Mouse (Mus musculus): ENCODE measurements around the gene Fam207a. TPM values are rescaled to one million over a fixed set of nuclear protein-coding genes. Genes with fewer than 3 reads are reported as not detected.

Gene Fam207a
- 10 to 100 TPM in 1 of 2 experiments, 1 to 10 TPM in 1; 7.9 to 10.0 TPM for total RNA-seq (2021)
- long read RNA-seq, experiment 1, transcript Fam207a-201 (6 exons, 2,394 nt), result major isoform, 10 of 16 reads
- long read RNA-seq, experiment 1, partial matches to known transcripts, result 0 of 16 reads
- long read RNA-seq, experiment 1, other reads (novel, unspliced or antisense), result 6 of 16 reads
- long read RNA-seq, experiment 2, transcript Fam207a-201 (6 exons, 2,394 nt), result major isoform, 10 of 17 reads
- long read RNA-seq, experiment 2, partial matches to known transcripts, result 1 of 17 reads
- long read RNA-seq, experiment 2, other reads (novel, unspliced or antisense), result 6 of 17 reads

DNA sequence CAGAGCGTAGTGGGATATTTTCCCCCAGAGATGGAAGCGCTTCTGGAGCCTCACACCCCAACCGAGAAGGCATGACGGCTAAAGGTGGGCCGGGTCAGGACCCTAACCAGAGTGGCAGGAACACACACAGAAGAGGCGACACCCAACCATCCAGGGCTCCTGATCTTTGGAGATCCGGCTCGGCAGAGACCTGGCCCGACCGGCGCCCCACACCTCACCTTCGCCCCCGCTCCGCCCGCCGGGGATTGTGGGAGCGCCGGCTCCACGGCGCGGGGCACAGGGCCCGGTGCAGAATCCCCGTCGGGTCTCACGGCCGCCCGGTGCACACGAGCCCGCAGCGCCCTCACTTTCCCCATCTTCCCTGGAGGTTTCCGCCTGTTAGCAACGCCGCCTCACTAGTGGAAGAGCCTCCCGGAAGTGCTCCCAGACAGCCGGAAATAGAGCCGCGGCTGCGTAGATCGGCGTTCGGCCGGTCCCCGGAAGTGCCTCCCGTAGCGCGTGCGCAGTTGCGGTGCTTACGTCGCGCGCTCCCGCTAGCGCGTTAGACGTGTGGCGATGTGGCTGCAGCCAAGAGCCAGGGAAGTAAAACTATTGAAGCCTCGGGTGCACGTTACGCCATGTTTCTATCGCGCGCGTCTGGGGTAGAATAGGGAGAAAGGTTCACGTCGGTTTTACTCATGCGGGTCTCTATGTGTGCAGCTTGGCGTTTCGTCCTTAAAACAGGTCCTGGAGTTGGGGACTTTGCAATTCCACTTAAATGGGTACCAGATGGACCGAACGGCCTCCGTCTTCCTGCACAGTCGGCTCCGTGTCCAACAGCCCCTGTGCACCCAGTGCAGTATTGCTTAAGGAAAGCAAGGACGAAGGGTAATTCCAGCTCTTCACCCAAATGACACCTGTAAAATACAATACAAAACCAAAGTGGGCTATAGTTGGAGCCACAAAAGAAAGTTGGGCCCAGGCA is at the start of gene Fam207a:
Fam207a (minus strand) TSS at position 401 of the 964 bp plus-strand sequence.
- intact Hi-C loops (cut with DNase I; ENCODE audit: low total_unique reads), result no loop called here
- DNase-seq, result peak; percentile 95

DNA sequence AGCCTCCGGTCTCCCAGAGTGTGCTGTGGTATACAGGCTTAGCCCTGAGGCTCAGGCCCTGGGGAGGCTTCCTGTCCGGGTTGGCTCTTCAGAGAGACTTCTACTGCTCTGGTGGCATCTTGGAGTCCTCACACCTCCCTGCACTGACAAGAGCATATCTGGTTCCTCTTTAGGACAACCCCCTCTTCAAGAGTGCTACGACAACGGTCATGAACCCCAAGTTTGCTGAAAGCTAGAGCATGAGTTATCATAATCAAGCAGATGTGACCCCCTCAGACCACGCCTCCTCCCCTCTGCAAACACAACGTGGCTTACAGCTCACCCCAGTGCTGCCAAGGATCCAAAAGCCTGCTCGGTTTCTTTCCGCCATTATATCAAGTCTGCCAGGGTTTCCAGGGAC is 49.4 kb upstream of the Fam207a start:
- DNase-seq, result no peak
- intact Hi-C loops (cut with DNase I; ENCODE audit: low total_unique reads), result no loop called here

DNA sequence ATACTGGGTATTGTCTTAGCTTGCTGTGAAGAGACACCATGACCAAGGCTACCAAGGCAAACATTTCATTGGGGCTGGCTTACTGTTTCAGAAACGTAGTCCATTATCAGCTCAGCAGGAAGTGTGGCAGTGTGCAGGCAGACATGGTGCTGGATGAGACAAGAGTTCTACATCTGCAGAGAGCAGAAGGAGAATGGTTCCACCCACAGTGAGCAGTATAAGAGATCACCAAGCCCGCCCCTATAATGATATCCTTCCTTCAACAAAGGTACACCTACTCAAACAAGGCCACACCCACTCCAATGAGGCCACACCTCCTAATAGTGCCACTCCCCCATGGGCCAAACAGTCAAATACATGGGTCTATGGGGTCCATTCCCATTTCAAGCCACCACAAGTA is 45.9 kb upstream of the Fam207a start:
- intact Hi-C loops (cut with DNase I; ENCODE audit: low total_unique reads), result no loop called here
- DNase-seq, result no peak

DNA sequence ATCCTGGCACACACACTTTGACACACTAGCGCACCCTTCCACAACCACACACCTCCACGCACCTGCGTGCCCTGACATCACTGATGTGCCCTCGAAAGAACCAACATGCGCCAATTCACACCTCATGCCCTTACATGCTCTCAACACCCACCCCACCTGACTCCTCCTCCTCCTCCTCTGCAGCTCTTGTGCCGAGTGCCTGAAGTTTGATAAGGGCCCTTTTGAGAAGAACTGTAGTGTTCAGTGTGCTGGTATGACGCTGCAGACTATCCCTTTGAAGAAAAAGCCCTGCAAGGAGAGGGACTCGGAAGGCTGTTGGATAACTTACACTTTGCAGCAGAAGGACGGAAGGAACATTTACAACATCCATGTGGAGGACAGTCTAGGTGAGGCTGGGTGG is 45.2 kb upstream of the Fam207a start:
- intact Hi-C loops (cut with DNase I; ENCODE audit: low total_unique reads), result no loop called here
- DNase-seq, result no peak

DNA sequence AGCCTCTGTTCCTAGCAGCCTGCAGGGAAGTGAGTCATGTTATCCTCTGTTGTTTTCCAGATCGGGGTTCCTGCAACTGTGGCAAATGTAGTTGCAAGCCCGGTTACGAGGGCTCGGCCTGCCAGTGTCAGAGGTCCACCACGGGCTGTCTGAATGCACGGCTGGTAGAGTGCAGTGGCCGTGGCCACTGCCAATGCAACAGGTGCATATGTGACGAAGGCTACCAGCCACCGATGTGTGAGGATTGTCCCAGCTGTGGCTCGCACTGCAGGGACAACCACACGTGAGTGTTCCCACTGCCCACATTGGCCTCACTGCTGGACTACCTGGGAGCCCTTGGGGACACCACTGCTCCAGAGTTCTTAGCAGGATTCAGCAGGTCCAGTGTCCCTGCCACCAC is 44.5 kb upstream of the Fam207a start:
- intact Hi-C loops (cut with DNase I; ENCODE audit: low total_unique reads), result no loop called here
- DNase-seq, result no peak

DNA sequence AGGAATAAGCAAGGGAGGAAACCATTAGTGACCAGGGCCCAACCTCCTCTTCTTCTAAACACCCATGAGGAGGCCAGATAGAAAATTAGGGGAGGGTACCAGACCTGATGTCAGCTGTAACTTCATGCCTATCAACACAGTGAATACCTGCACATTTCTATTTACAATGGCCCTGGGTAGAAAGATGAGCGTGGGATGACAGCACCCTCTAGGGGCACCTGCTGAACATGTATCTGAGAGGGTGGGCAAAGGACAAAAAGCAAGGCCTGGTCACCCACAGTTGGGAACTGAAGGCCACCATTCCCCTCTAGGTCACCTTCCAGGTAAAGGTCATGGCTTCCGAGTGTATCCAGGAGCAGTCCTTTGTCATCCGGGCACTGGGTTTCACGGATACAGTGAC is 42.1 kb upstream of the Fam207a start:
- DNase-seq, result no peak
- intact Hi-C loops (cut with DNase I; ENCODE audit: low total_unique reads), result loop anchor here (5.0 kb wide), 1 partner anchor 35 kb away; no protein-coding TSS in a partner anchor

DNA sequence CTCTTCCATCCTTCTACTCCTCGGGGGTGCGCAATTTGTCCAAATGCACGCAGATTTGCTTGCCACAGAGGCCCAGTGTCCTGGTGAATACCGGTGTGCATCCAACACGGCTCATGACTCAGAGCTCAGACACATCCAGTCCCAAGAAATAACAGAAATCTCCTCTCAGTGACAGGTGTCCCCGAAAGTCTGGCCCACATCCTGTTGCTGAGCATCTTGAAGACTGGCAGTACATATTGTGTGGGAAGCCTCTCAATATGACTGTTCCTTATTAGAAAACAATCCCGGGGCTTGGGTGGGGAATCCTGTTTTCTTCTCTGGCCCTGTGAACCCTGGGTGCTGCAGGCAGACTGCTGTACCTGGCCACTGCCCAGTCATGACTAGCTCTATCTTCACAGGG is 41.0 kb upstream of the Fam207a start:
- intact Hi-C loops (cut with DNase I; ENCODE audit: low total_unique reads), result loop anchor here (5.0 kb wide), 1 partner anchor 34 kb away; no protein-coding TSS in a partner anchor
- DNase-seq, result no peak

DNA sequence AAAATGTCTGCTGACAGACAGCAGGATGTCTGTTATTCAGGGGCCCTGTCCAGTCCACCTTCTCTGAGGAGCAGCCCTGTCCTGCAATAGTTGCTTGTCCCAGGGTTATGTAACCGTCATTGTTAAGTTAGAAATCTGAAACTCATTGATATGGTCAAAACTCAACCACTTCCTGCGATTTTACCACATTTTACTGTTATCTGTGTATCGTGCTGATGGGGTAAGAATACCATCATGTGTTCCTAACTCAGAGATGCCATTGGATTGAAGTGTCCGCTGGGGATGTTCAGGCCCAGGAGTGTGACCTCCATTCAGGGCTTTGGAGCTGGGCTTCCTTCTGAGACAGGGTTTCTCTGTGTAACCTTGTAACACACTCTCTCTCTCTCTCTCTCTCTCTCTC is 39.3 kb upstream of the Fam207a start:
- DNase-seq, result no peak
- intact Hi-C loops (cut with DNase I; ENCODE audit: low total_unique reads), result loop anchor here (5.0 kb wide), 1 partner anchor 33 kb away; no protein-coding TSS in a partner anchor

DNA sequence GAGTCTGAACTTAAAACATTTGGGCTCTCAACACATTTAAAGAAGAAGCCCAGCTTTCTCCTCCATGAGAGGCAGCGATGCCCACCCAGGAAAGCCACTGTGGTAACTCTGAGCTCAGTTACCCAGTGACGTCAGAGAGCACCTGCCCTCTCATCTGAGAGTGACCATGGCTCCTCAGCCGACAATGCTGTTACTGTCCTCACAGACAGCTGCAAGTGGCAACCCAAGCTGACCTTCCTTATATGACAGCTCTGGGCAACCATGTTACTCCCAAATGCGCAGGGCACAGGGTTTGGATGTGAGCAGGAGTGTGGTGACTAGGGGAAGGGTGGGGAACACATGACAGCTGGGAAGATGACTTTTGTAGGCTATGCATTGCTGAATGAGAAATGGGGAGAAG is 37.7 kb upstream of the Fam207a start:
- DNase-seq, result no peak
- intact Hi-C loops (cut with DNase I; ENCODE audit: low total_unique reads), result no loop called here

DNA sequence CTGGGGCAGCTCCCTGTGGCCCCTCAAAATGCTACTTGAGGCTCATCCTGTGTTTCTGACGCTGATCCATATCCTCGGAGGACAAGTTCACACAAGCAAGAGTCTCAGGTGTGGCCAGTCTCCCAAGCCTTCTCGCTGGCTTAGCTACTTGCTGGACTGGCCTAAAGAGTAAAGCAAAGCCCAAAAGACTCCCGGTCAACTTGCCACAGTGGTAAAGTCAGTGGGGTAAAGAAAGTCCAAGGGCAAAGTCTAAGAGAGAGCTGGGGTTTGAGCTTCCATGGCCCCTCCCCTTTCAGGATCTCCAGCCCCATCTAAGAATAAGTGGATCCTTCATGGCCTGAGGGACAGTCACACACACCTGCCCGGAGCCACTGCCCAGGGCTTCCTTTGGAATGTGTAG is 36.6 kb upstream of the Fam207a start:
- intact Hi-C loops (cut with DNase I; ENCODE audit: low total_unique reads), result no loop called here
- DNase-seq, result no peak

DNA sequence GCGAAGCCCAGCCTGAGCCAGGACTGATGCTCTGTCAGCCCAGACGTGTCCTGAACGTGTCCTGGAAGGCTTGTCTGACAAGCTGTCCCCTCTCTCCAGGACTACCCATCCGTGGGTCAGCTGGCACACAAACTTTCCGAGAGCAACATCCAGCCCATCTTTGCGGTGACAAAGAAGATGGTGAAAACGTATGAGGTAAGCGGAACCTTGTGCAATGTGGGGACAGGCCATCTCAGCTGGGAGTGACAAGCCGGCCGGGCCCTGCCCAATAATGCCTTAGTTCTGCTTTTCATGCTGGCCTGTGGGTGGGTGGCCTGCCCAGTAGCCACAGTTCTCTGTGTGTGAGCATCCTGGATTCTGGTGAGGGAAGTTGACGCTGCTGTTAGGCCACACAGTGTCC is 35.3 kb upstream of the Fam207a start:
- intact Hi-C loops (cut with DNase I; ENCODE audit: low total_unique reads), result no loop called here
- DNase-seq, result no peak

DNA sequence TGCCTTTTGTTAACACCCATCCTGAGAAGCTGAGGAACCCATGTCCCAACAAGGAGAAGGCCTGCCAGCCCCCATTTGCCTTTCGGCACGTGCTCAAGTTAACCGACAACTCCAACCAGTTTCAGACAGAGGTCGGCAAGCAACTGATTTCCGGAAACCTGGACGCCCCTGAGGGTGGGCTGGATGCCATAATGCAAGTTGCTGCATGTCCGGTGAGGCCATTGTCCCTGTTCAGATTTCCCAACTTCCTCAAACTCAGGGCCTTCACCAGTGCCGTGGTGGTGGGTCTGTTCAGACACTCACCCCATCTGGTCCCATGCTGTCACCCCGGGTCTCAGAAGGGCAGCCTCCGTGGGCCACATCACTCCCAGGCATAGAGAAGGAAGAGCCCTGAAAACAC is 33.0 kb upstream of the Fam207a start:
- intact Hi-C loops (cut with DNase I; ENCODE audit: low total_unique reads), result no loop called here
- DNase-seq, result no peak

DNA sequence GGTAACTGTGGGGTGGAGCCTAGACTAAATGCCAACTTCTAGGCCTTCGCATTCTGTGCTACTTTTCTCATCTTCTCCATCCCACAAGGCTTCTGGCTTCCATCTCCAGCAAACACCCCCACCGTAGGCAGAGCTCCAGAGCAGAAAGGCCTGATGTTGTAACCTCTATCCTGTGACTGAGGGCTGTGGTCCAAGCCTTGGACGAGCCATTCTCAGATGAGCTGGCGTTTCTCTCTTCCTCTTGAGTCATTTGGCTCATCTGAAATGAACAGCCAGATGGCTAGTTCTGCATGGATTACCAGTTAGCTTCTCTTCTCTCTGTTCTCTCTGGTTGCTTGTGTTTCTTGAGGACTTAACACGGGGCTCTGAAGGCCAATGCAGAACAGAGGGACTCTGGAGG is 29.3 kb upstream of the Fam207a start:
- peak; percentile 90 for DNase-seq
- intact Hi-C loops (cut with DNase I; ENCODE audit: low total_unique reads), result no loop called here

DNA sequence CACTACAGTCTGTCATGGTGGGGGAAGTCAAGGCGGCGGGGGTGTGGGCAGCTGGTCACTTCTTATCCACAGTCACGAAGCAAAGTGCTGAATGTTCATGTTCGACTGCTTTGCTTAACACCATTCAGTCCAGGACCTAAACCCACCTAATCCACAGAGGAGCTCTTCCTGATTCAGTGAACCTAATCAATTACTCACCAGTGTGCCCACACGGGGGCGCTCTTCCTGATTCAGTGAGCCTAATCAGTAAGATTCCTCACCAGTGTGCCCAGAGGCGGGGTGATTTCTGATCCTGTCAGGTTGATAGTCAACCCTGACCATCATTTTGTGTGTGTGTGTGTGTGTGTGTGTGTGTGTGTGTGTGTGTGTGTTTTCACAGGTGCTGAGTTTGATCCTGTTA is 27.6 kb upstream of the Fam207a start:
- no peak for DNase-seq
- intact Hi-C loops (cut with DNase I; ENCODE audit: low total_unique reads), result no loop called here

DNA sequence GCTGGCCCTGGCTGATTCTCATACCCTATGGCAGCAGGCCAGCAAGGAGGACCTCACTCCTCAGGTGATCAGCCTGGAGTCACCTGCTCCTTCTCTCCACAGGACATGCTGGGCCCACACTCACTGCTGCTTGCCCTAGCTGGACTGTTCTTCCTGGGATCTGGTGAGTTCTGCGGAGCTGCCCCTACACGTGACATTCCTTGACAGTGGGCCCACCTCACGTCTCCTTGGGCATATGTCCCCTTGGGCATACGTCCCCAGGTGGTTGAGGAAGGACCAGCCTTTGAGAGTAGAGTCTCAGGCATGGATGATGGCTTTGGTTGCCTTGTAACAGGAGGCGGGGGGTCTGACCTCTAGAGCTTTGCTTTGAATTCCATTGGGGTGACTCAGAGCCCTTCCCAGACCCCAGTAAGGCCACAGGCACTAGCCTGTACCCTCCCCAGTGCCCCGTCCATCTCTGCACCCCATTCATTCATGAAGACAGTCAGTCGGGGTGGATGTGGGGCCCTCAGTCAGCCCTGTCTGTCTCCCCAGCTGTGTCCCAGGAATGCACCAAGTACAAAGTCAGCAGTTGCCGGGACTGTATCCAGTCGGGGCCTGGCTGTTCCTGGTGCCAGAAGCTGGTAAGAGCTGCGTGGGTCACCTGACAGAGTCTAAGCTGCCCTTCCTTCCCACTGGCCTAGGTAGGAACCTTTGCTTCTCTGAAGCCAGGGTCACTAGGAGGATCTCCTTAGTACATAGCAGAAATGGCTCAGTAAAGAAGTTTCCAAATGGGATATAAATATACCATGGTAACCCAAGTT is 26.5 kb upstream of the Fam207a start:
- DNase-seq, result no peak
- intact Hi-C loops (cut with DNase I; ENCODE audit: low total_unique reads), result no loop called here

DNA sequence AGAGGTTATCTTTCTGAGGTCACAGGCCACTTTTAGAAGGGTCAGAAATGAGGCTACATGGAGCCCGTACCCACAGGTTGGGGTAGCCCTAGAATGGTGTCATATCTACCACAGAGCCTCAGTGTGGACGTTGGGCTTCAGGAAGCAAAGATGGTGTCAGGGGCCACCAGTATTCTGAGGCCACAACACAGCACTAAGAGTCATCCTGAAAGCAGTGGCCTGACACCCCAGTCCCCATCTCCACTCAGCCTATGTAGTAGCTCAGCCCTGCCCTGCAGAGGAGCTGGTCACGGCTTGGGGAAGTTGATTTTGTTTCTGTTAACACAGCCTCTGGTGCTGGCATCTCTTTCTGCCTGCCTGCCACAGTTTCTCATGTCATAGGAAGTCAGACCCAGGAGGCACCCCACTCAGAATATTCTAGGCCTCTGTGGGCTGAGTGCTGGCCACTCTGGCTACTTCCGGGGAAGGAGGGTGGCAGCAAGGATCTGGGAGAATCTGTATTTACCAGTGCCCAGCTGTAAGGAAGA is 25.1 kb upstream of the Fam207a start:
- intact Hi-C loops (cut with DNase I; ENCODE audit: low total_unique reads), result no loop called here
- DNase-seq, result no peak

DNA sequence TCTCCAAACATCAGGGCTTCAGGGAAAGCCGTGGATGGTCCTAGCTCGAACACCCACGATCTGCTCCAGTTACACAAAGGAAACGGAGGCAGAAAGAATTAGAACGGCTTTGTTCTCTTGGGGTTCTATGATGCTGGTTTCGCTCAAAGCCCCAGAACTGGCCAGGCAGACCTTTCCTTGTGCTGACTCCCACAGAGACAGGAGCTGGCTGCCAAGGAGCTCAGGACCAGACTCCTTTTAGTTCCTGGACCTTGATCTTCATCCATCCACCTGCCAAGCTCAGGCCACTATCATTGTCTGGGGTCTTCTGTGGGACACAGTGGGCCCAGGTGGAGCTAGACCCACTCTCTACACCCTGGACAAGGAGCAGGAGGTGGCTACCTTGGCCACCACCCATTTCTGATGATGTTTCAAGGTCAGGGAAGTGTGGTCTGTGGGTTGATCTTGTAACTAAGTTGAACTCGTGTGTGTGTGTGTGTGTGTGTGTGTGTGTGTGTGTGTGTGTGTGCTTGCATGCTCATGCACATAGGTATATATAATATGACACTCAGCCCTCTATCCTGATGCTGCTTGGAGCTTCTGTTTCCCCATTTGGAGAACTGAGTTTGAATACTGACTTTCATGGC is 23.8 kb upstream of the Fam207a start:
- no peak for DNase-seq
- intact Hi-C loops (cut with DNase I; ENCODE audit: low total_unique reads), result no loop called here

DNA sequence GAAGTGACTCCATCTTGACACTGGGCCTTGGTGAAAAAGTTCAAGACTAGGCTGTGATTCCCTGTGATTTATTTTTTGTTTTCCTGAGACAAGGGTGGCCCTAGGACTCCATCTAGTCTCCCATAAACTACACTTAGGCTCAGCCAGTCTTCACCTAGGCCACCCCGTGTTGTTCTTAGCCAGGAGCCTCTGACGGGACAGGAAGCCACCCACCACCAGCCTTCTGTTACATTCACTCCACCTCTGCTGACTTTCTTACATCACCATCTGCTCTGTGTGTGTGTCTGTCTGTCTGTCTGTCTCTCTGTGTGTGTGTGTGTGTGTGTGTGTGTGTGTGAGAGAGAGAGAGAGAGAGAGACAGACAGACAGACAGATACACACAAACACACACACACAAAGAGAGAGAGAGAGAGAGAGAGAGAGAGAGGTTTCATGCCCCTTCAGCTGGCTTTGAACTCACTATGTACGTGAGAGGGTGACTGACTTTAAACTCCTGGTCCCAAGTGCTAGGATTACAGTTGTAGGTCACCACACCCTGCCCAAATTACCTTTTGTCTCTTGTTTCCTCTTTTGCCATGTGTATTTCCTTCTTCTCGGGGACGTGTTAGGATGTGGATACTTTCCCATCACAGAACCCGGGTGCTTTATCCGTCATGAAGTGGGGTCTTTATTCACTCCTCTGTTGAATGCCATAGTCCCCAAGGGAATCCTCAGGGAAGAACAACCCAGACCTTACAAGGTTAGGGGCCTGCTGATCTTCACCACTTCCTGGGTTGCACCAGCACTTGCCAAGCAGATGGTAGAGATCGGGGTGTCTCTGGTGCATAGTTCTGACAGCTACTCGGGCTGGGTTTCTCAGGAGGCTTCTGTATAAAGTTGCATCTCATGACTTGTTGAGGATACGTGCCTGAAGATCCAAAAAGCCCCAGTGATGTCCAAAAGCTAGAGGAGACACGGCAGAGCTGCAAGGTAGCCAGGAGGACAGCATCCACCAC is 21.9 kb upstream of the Fam207a start:
- no peak for DNase-seq
- intact Hi-C loops (cut with DNase I; ENCODE audit: low total_unique reads), result no loop called here

Data from gastrocnemius, postnatal 14 days (tissue).